Mouse (Mus musculus) liver, embryonic 16.5 days (tissue): Measurements from ENCODE around the gene Pak4. TPM values are rescaled to one million over a fixed set of nuclear protein-coding genes. Genes with fewer than 3 reads are reported as not detected.

Source experiments
- ATAC-seq: fragments of 200-750 bp; cut with Nextera tagmentation; 2 replicates; pipeline ENCODE4 v1.8.0; 2017; ENCODE audit warnings: low read depth, mild to moderate bottlenecking, moderate number of reproducible peaks, moderate library complexity
- H3K27ac ChIP-seq: fragments of 300-500 bp; sonication (generic); 2 replicates; pipeline ENCODE4 v1.5.1; 2014; ENCODE audit warnings: mild to moderate bottlenecking, low read length
- H3K27me3 ChIP-seq: fragments of 300-500 bp; sonication (generic); 2 replicates; pipeline ENCODE4 v1.6.1; 2014; ENCODE audit warnings: low read depth, low read length, mixed read lengths; ENCODE audit not compliant: control insufficient read depth, insufficient read depth
- H3K36me3 ChIP-seq: fragments of 300-500 bp; sonication (generic); 2 replicates; pipeline ENCODE4 v1.6.1; 2014; ENCODE audit warnings: mild to moderate bottlenecking; ENCODE audit not compliant: control insufficient read depth, insufficient read depth
- H3K4me1 ChIP-seq: fragments of 300-500 bp; sonication (generic); 2 replicates; pipeline ENCODE4 v1.6.1; 2014; ENCODE audit warnings: low read depth, low read length, mixed read lengths; ENCODE audit not compliant: control insufficient read depth
- H3K4me2 ChIP-seq: fragments of 300-500 bp; sonication (generic); 2 replicates; pipeline ENCODE4 v1.6.1; 2014; ENCODE audit warnings: low read depth, low read length, mixed read lengths
- H3K4me3 ChIP-seq: fragments of 300-500 bp; sonication (generic); 2 replicates; pipeline ENCODE4 v1.5.1; 2014; ENCODE audit warnings: low read depth, mild to moderate bottlenecking, low read length
- H3K9ac ChIP-seq: fragments of 300-500 bp; sonication (generic); 2 replicates; pipeline ENCODE4 v1.6.1; 2014; ENCODE audit warnings: low read depth, low read length
- H3K9me3 ChIP-seq: fragments of 300-500 bp; sonication (generic); replicated peaks from 2 replicates; pipeline ENCODE4 v1.6.1; 2016; ENCODE audit warnings: low read length; ENCODE audit not compliant: control insufficient read depth
- WGBS: fragments of 180-500 bp; shearing (Covaris S2); extraction: QIAGEN DNeasy Blood & Tissue Kit; methylation state at CpG from one replicate; pipeline ENCODE4 v1.1.7; 2014; ENCODE audit not compliant: insufficient replicate concordance; 5-methylcytosine and 5-hydroxymethylcytosine counted together
- polyA plus RNA-seq: library from polyadenylated mRNA; unstranded; fragments of >200 nt; fragmentation: Nextera tagmentation; extraction: Ambion mirVana; gene quantifications from 2 replicates; pipeline ENCODE4 v1.2.1, GENCODE M21; 2015

The Pak4 gene
- polyA plus RNA-seq, 1 experiment from 2014 or later = 17.5 TPM

DNA sequence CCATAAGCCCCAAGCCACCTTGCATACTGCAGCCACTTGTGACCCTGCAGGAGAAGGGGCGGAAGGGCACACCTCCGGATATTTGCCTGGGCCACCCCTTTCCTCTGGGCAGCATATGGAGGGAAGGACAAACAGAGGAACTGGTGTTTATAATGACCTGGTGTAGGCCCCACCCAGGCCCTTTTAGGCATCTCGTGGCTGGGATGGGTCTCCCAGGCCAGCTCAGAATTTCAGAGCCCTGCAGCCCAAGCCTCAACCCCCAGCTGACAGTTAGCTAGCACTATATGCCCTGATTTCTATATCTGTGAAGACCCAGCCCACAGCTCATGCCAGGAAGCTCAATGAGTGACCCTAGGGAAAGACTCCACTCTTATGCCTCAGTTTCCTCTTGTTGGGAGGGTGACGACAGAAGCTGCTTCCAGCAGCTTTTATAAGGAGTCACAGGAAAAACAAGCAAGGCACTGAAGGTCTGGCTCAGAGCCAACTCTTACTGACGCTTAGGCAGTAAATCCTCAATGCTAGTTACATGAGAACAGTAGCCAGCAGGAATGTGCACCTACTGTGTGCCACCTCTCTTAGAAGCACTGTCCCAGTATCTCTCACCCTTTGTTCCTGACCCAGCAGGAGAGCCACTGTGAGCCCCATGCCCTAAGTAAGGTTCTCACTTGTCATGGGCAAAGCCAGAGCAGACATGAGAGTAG is 26.9 kb downstream of the Pak4 start:
- no peaks in the 10 kb centered on the region for H3K9me3 ChIP-seq
- H3K4me2 ChIP-seq = no peak overlapping the region
- no peak overlapping the region for H3K9ac ChIP-seq
- H3K36me3 ChIP-seq = peaks cover 20% of the 10 kb centered on the region
- H3K4me3 ChIP-seq = no peak overlapping the region
- 57% methylated on average over 5 of the region's 5 CpGs for WGBS
- H3K4me1 ChIP-seq = peaks cover 56% of the 10 kb centered on the region
- no peak overlapping the region for H3K27ac ChIP-seq
- no peaks in the 10 kb centered on the region for H3K27me3 ChIP-seq
- ATAC-seq = no peak

DNA sequence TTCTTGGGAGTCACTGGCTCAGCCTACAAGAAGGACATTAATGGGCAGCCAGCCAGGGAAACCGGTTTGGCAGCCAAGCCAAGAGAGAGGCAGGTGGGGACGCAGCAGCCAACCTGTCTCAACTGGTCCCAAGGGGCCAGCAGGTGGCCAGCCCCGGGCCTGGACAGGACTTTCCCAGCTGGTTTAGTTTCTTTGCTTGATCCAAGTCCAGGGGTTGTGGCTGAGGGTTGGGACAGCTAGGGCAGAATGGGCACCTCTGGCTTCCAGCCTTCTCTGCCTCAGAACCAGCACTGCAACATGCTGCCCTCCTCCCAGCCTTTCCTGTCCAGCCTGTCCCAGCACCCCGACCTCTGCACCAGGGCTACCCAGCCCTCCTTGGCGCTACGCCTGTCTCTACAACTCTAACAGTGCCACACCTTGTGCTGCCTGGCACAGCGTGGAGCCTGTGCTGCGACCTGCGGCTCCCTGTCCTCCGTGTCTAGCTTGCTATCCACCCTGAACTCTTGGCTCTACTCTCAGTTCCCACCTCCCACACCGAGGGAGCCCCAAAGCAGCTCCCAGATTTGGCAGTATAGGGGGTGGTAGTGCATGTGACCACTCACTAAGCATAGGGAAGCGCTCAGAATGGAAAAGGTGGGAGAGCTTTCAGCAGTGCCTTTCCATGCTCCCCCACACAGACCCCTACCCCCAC is 27.5 kb downstream of the Pak4 start:
- Histone ChIP-seq H3K4me1 (peaks cover 49% of the 10 kb centered on the region), H3K36me3 (peaks cover 23% of the 10 kb centered on the region), H3K4me3 (no peak overlapping the region), H3K9me3 (no peaks in the 10 kb centered on the region), H3K4me2 (no peak overlapping the region), H3K27me3 (no peaks in the 10 kb centered on the region), H3K9ac (no peak overlapping the region), H3K27ac (no peak overlapping the region)
- ATAC-seq = no peak; the same call in 1 of the 2 replicates
- 68% methylated on average over 12 of the region's 12 CpGs for WGBS

DNA sequence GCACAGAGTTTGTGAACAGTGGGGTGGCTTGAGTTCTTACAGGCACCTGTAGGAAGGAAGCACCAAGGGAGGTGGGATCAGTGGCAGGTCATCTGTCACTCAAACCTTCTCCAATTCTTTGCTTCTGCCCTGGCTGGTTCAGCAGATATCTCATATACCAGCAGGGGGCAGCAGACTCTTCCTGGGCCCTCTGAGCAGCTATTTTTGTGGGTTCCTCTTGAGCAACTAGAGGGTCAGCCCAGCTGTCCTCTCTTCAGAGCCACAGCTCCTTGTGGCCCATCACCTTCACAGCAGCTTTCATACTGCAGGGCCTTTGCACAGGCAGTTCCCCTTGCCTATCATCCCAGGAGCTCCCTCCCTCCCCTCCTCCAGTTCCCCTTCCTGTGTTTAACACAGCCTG is 29.7 kb downstream of the Pak4 start:
- H3K36me3 ChIP-seq = peaks cover 42% of the 10 kb centered on the region
- no peak overlapping the region for H3K4me3 ChIP-seq
- no peak overlapping the region for H3K4me2 ChIP-seq
- no peak overlapping the region for H3K9ac ChIP-seq
- H3K27ac ChIP-seq = no peak overlapping the region
- H3K4me1 ChIP-seq = peaks cover 27% of the 10 kb centered on the region
- no peaks in the 10 kb centered on the region for H3K9me3 ChIP-seq
- ATAC-seq = no peak; the same call in 1 of the 2 replicates
- H3K27me3 ChIP-seq = no peaks in the 10 kb centered on the region

DNA sequence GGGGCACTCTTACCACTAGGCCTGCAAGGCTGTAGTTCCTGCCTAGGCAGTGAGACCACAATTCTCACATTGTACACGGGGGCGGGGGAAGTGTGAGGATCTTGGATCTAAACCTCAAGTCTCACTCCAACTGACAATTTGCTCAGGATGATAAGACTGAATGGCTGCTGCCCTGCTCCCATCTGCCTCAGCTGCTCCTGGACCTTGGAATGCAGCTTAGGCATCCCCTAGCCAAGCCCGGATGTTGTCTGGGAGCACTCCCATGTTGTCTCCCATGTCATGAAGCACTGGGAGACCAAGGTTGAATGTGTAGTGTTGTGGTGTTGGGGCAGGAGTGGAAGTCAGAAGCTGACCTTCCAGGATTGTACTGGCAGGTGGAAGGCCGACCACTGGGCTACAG is 30.4 kb downstream of the Pak4 start:
- Histone ChIP-seq H3K4me2 (no peak overlapping the region), H3K27ac (no peak overlapping the region), H3K9ac (no peak overlapping the region), H3K27me3 (no peaks in the 10 kb centered on the region), H3K9me3 (no peaks in the 10 kb centered on the region), H3K4me1 (peaks cover 20% of the 10 kb centered on the region), H3K36me3 (peaks cover 43% of the 10 kb centered on the region), H3K4me3 (no peak overlapping the region)
- ATAC-seq = no peak
- WGBS = 50% methylated on average over 4 of the region's 4 CpGs

DNA sequence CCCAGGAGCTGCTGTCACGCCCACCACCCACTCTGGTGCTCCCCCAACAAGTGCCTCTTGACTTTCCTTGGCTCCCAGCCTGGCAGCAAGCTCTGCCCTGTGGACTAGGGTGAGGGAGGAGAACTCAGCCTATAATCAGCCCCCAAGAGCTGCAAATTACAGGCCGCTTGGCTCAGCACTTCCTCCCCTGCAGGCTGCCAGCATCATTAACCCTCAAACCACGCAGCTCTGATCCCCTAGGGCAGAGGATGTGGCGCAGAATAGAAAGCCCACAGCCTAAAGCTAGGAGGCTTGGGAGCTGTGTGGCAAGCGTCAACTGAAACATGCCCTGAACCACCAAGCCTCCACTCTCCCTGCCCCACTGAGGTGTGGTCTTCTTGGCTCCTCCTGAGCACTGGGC is 32.6 kb downstream of the Pak4 start:
- Histone ChIP-seq H3K36me3 (peaks cover 51% of the 10 kb centered on the region), H3K4me3 (no peak overlapping the region), H3K27ac (no peak overlapping the region), H3K4me1 (peaks cover under 1% of the 10 kb centered on the region), H3K4me2 (no peak overlapping the region), H3K9ac (no peak overlapping the region), H3K9me3 (no peaks in the 10 kb centered on the region), H3K27me3 (no peaks in the 10 kb centered on the region)
- no peak for ATAC-seq
- WGBS = 67% methylated on average over 5 of the region's 5 CpGs

DNA sequence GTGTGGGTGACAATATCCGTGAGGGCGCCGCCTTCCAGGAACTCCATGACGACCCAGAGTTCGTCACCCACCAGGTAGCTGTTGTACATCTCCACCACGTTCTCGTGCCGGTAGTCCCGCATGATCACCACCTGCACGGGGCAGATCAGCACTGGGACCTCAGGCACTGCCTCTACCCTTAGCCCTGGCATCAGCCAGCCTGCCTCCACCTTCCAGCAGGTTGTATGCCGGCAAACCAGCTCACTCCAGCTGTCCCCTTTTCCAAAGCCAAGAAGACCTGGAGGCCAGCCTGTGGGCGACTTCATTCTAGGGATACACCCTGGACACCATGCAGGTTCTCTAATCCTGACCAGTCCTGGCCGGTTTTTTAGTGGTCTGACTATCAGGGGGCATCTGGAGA is 35.0 kb downstream of the Pak4 start:
- 84% methylated on average over 13 of the region's 13 CpGs for WGBS

DNA sequence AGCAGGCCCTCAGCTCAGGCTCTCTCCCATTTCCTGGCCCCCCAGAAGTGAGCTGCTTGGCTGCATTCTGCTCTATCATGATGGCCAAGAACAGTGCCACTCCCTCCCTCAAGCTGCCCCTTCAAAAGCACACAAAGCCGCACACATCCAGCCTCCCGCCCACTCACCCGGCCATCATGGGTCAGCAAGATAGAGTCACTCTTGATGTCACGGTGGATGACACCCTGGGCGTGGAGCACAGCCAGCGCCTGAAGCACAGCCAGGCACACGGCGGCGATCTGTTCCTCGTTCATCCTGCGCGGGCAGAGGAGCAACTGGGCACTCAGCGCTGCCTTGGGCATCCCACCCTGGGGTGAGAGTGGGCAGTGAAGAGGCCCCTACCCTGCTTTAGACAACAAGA is 35.6 kb downstream of the Pak4 start:
- peaks cover 4% of the 10 kb centered on the region; the same call in 1 of the 2 replicates for H3K4me1 ChIP-seq
- peaks cover 46% of the 10 kb centered on the region for H3K36me3 ChIP-seq
- no peak overlapping the region for H3K9ac ChIP-seq
- no peak overlapping the region for H3K4me2 ChIP-seq
- WGBS = 83% methylated on average over 13 of the region's 13 CpGs
- H3K4me3 ChIP-seq = no peak overlapping the region
- H3K9me3 ChIP-seq = no peaks in the 10 kb centered on the region
- no peaks in the 10 kb centered on the region for H3K27me3 ChIP-seq
- no peak overlapping the region for H3K27ac ChIP-seq
- ATAC-seq = no peak

More for the DNA sequence above, 35.0 kb downstream of the Pak4 start:
- H3K4me2 ChIP-seq = no peak overlapping the region
- ATAC-seq = no peak
- no peak overlapping the region for H3K9ac ChIP-seq
- H3K4me3 ChIP-seq = no peak overlapping the region
- peaks cover 51% of the 10 kb centered on the region for H3K36me3 ChIP-seq
- H3K27ac ChIP-seq = no peak overlapping the region
- H3K27me3 ChIP-seq = no peaks in the 10 kb centered on the region
- H3K4me1 ChIP-seq = peaks cover 1% of the 10 kb centered on the region; the same call in 1 of the 2 replicates
- H3K9me3 ChIP-seq = no peaks in the 10 kb centered on the region

DNA sequence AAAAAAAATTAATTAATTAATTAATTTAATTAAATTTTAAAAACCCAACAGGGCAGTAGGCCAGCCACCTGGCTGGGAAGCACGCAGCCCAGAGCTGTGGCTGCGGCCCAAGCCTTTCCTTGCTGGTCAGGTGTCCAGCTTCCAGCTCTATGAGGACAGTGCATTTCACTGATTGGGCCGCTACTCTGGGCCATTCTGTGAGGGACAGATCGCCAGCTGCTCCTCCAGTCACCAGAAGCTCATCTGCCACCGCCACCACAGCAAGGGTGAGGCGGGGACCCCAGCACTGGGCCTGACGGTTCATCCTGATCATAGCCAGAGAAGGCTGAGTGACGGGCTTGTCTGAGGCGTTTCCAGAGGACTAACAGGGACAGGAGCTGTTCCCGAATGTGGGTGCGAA is 36.0 kb downstream of the Pak4 start:
- Histone ChIP-seq H3K4me3 (no peak overlapping the region), H3K27me3 (no peaks in the 10 kb centered on the region), H3K9ac (no peak overlapping the region), H3K36me3 (peaks cover 42% of the 10 kb centered on the region), H3K4me2 (no peak overlapping the region), H3K4me1 (peaks cover 4% of the 10 kb centered on the region; the same call in 1 of the 2 replicates), H3K27ac (no peak overlapping the region), H3K9me3 (no peaks in the 10 kb centered on the region)
- no peak for ATAC-seq
- WGBS = 87% methylated on average over 11 of the region's 11 CpGs

DNA sequence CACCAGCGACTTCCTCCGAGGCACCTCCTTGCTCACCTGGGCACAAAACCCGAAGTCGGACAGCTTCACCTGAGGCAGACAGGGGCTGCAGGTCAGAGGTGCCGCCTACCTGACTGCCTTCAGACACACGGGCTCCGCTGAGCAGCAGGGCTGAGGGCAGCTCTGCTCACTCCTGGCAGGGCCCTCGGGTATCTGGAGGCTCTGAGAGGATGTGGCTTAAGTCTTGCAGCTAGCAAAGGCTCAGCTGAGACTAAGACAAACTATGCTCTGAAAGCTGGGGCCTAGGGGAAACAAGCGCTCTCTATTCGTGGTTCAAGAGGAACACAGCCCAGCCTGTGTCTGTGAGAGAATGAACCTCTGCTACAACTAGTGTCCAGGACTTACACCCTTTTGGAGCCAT is 37.1 kb downstream of the Pak4 start:
- peaks cover 33% of the 10 kb centered on the region for H3K36me3 ChIP-seq
- H3K9ac ChIP-seq = no peak overlapping the region
- no peak overlapping the region for H3K4me3 ChIP-seq
- H3K4me2 ChIP-seq = no peak overlapping the region
- H3K27ac ChIP-seq = no peak overlapping the region
- no peak for ATAC-seq
- H3K27me3 ChIP-seq = no peaks in the 10 kb centered on the region
- H3K9me3 ChIP-seq = no peaks in the 10 kb centered on the region
- H3K4me1 ChIP-seq = peaks cover 4% of the 10 kb centered on the region; the same call in 1 of the 2 replicates
- 78% methylated on average over 10 of the region's 10 CpGs for WGBS
